Mouse (Mus musculus) kidney, adult 2 months (tissue): ENCODE measurements around the gene Aebp2. TPM values are rescaled to one million over a fixed set of nuclear protein-coding genes. Genes with fewer than 3 reads are reported as not detected.

Experiments
- DNase-seq: peaks from one replicate; pipeline ENCODE4 v3.0.0; 2021
- H3K27ac ChIP-seq: fragments of 200-500 bp; 2 replicates; pipeline ENCODE4 v1.5.1; 2012; ENCODE audit warnings: low read depth, low read length, control low read depth, inconsistent platforms; ENCODE audit not compliant: insufficient read depth
- H3K27me3 ChIP-seq: fragments of 200-500 bp; replicated peaks from 2 replicates; pipeline ENCODE4 v1.6.1; 2012; ENCODE audit warnings: mild to moderate bottlenecking, moderate library complexity, low read length, inconsistent platforms; ENCODE audit not compliant: control insufficient read depth, insufficient read depth
- H3K36me3 ChIP-seq: fragments of 200-500 bp; 2 replicates; pipeline ENCODE4 v1.6.1; 2012; ENCODE audit warnings: mild to moderate bottlenecking, moderate library complexity, low read length, inconsistent platforms; ENCODE audit not compliant: control insufficient read depth, insufficient read depth
- H3K4me1 ChIP-seq: fragments of 200-500 bp; 2 replicates; pipeline ENCODE4 v1.6.1; 2011; ENCODE audit warnings: low read length; ENCODE audit not compliant: control insufficient read depth, insufficient read depth
- H3K4me3 ChIP-seq: fragments of 200-500 bp; 2 replicates; pipeline ENCODE4 v1.5.1; 2011; ENCODE audit warnings: mild to moderate bottlenecking, low read depth, low read length, control low read depth; ENCODE audit not compliant: insufficient read depth
- CTCF ChIP-seq: fragments of 200-500 bp; conservative IDR thresholded peaks from 2 replicates; pipeline ENCODE4 v1.5.1; 2011; ENCODE audit warnings: low read depth, mild to moderate bottlenecking, control low read depth, low read length, moderate library complexity, mixed read lengths; ENCODE audit not compliant: insufficient read depth, insufficient read length
- POLR2A ChIP-seq: fragments of 200-500 bp; IDR thresholded peaks from one replicate; pipeline ENCODE4 v1.6.1; 2011; ENCODE audit warnings: low read depth, low read length, control low read depth
- WGBS: fragments of 180-500 bp; shearing (Covaris S2); methylation state at CpG from one replicate; pipeline ENCODE4 v1.1.7; 2018; 5-methylcytosine and 5-hydroxymethylcytosine counted together
- polyA plus RNA-seq: library from polyadenylated mRNA; depleted of rRNA; stranded (reverse); fragments of >200 nt; gene quantifications from 2 replicates; pipeline ENCODE4 v1.2.3, GENCODE M21; 2012

The Aebp2 gene
- polyA plus RNA-seq, 1 experiment: 23.9 TPM

DNA sequence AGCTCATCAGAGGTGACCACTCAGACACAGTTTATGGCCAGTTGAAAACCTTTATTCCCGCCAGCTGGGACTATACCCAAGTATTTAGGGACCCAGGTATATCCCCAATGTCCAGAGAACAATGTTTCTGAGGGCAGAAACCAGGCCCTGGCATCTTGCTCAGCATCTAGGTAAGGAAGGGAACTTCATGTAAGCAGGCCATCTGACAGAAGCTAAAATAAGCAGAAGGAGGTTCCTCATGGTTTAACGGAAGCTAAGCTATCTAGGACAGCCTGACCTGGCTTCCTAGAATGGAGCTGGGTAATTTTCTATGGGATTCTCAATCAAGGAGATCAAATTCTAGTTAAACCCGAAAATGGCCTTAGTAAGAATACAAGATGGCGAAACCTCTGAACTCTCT, 12.9 kb upstream of the Aebp2 start:
- Histone ChIP-seq H3K27me3 (no peaks in the 10 kb centered on the region), H3K27ac (no peak overlapping the region), H3K4me1 (no peaks in the 10 kb centered on the region), H3K36me3 (no peaks in the 10 kb centered on the region), H3K4me3 (no peak overlapping the region)
- no peak for DNase-seq
- 88% methylated on average over 4 of the region's 4 CpGs for WGBS
- TF ChIP-seq CTCF (no peak), POLR2A (no peak)

DNA sequence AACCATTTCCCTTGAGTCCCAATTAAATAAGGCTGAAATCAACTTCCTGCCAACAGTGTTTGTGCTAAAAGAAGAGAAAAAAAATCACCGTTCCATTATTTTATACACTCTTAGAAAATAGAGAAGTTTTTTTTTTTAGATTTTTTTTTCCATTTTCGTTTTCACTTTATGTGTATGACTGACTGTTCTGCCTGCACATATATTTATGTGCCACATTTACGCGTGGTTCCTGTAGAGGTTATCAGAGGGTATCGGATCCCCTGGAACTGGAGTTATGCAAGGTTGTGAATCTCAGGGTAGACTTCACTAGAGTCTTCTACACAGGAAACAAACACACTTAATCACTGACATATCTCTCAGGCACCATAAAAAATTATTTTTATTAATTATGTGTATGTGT, 12.3 kb upstream of the Aebp2 start:
- WGBS: 59% methylated on average over 5 of the region's 5 CpGs
- H3K36me3 ChIP-seq: no peaks in the 10 kb centered on the region

DNA sequence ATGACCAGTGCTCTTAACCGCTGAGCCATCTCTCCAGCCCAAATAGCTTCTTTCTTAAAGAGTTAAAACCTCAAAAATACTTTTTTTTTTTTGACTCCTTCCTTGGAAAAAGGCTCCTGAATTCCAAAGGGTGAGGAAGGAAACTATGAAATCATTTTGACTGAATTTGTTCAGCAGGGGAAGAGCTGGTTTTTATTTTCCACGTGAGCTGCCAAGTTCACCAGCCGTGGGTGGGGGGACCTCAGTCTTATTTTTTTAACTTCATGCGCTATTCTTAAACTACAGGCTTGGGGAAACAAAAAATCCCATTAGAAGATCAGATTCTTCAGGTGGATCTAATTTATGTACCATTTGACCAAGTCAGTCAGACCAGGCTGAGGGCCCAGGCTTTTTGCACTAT, 11.2 kb upstream of the Aebp2 start:
- peak overlapping the region; percentile 20; the same call in 1 of the 2 replicates for H3K27ac ChIP-seq
- H3K27me3 ChIP-seq: no peaks in the 10 kb centered on the region
- H3K36me3 ChIP-seq: no peaks in the 10 kb centered on the region
- 66% methylated on average over 4 of the region's 4 CpGs for WGBS
- DNase-seq: no peak
- TF ChIP-seq POLR2A (no peak), CTCF (no peak)
- no peak overlapping the region for H3K4me3 ChIP-seq
- no peaks in the 10 kb centered on the region for H3K4me1 ChIP-seq

More for the DNA sequence above, 12.3 kb upstream of the Aebp2 start:
- DNase-seq: no peak
- Histone ChIP-seq H3K27me3 (no peaks in the 10 kb centered on the region), H3K4me1 (no peaks in the 10 kb centered on the region), H3K4me3 (no peak overlapping the region), H3K27ac (no peak overlapping the region)
- TF ChIP-seq CTCF (no peak), POLR2A (no peak)

DNA sequence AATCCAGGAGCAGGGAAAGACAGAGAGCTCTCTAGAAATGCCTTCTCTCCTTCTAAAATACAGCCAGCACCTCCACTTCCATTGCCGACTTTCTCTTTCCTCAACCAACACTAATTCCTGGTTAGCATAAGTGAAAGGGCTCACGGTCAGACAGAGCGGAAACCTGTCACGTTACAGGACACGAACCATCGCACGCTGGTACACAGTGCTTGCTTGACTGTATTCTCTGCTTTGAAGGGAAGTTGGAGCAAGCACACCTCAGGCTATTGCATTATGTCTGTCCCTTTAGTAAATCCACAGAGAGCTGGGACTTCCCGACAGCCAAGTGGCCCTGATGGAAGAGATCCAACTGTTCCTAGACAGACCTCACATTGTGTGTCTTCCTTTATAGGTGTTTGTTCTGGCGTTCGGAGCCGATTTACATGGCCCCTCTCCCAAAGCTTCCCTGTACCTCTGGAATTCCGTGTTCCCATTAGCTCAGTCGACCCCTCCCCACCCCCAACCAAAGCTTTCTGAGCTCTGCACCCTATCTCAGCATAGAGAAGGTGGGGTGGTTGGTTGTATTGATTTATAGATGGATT, 10.5 kb upstream of the Aebp2 start:
- H3K4me1 ChIP-seq: no peaks in the 10 kb centered on the region
- H3K27ac ChIP-seq: peak overlapping the region; percentile 20; the same call in 1 of the 2 replicates
- 61% methylated on average over 13 of the region's 13 CpGs for WGBS
- no peaks in the 10 kb centered on the region for H3K36me3 ChIP-seq
- no peaks in the 10 kb centered on the region for H3K27me3 ChIP-seq
- H3K4me3 ChIP-seq: no peak overlapping the region
- TF ChIP-seq POLR2A: no peak
- no peak for TF ChIP-seq CTCF
- DNase-seq: peak; percentile 38

DNA sequence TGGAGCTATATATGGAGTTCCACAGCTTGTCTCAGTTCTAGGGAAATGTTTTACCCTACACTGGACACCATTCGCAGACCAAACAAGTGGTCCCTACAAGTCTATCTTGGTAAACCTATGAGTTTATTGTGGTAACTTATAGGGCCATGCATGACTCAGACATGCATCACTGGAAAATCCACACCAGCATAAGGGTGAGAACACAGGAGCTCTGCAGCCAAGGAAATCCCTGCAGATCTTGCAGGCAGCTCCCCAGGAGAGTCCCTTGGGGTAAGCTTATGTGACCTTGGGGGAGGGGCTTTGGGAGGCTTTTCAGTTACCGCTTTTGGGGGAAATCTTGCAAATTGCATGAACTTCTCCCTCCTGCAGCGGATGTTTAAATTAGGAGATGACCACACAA, 8.6 kb upstream of the Aebp2 start:
- Histone ChIP-seq H3K4me1 (no peaks in the 10 kb centered on the region), H3K27me3 (no peaks in the 10 kb centered on the region), H3K36me3 (no peaks in the 10 kb centered on the region), H3K27ac (no peak overlapping the region), H3K4me3 (no peak overlapping the region)
- TF ChIP-seq CTCF: no peak
- TF ChIP-seq POLR2A: no peak
- 89% methylated on average over 3 of the region's 3 CpGs for whole genome bisulfite sequencing
- DNase-seq: no peak

DNA sequence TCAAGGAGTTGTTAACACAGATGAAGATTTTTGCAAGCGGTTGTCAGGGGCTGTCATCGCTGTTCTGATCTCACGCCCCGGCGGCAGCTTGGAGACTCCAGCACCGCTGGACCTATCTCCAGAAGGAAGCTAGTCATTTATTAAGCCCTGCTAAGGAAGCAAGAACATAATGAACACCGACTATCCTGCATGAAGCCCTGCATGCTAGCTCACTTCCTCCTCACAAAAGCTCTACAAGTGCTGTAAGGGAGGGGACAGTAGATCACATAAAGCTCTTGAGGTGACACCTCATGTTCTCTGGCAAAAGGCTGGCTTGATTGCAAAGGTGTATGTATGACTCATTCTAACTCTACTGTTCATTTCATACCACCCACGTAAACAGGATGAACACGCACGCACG, 7.8 kb upstream of the Aebp2 start:
- Histone ChIP-seq H3K27ac (no peak overlapping the region), H3K36me3 (no peaks in the 10 kb centered on the region), H3K4me1 (no peaks in the 10 kb centered on the region), H3K27me3 (no peaks in the 10 kb centered on the region), H3K4me3 (no peak overlapping the region)
- 49% methylated on average over 11 of the region's 11 CpGs for WGBS
- DNase-seq: peak; percentile 65
- TF ChIP-seq CTCF: no peak
- no peak for TF ChIP-seq POLR2A

DNA sequence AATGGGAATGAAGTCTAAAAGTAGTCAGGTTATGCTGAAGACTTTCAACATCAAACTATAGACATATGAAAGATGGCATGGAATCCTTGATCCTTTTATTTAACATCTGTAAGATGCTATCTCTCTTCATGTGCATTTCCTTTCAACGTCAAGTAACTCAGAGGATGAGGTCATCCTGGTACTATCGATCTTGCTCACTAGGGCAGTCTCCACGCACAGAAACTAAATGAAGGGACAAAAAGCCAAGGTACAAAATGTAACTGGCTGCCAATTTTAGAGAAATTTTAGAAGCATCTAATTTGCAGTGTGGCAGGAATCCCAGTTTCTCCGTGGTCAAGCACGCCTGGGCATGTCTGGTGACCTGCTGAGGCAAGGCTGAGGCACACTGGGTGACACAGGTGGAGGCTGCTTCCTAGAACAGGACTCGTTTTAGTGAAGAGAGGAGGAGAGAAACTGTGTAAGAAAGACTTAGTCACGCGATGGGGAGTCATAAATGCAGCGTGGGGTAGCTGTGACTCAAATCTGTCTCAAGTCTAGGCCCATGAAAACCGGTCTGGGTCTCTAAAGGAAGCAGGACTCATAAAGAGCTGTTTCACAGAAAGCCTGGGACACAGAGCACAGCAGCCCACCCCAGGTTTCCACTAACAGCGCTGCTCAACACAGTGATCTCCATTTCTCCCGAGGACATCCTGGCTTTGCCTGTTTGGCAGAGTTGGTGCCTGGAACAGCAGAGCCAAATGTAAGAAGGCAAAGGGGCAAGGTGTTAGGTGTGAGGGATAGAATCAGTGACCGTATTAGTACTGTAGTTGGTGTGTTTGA, 1.7 kb upstream of the Aebp2 start:
- WGBS: 62% methylated on average over 13 of the region's 13 CpGs
- DNase-seq: no peak
- no peak overlapping the region for H3K27ac ChIP-seq
- H3K4me3 ChIP-seq: no peak overlapping the region
- H3K4me1 ChIP-seq: peaks cover 6% of the 10 kb centered on the region; the same call in 1 of the 2 replicates
- H3K36me3 ChIP-seq: no peaks in the 10 kb centered on the region
- TF ChIP-seq POLR2A (no peak), CTCF (no peak)
- no peaks in the 10 kb centered on the region for H3K27me3 ChIP-seq
